In genomic region chr11:102752896-102753590, GRCm38 (mm10) we compare ENCODE assay signal across 9 mouse cellular contexts. TPM values are rescaled to one million over a fixed set of nuclear protein-coding genes. Genes with fewer than 3 reads are reported as not detected.
DNase-seq lines count a peak whose midpoint lies in the region; ATAC-seq lines count a peak whose summit lies in the region.
"Had no signal": no experiment of that assay in that cellular context is flagged by ENCODE, and none has a peak within 500 bp of the region (broad histone marks: within the 10 kb centered on the region; RNA-seq: fewer than 3 reads in every experiment).

No protein-coding gene starts in this region.

- H3K9me3 ChIP-seq in limb, embryonic 10.5 days (replicated peaks), result no peaks in the 10 kb centered on the region

- no peak for ATAC-seq in cerebellum, adult (ENCODE audit: insufficient number of reproducible peaks, low FRiP score, low TSS enrichment)

- H3K4me1 ChIP-seq in limb, embryonic 10.5 days, result peaks cover 27% of the 10 kb centered on the region

- H3K27me3 ChIP-seq in limb, embryonic 10.5 days (ENCODE audit: low read depth, poor library complexity, severe bottlenecking), result peaks cover 29% of the 10 kb centered on the region
- H3K27me3 ChIP-seq in splenic B cell, adult 2 months (ENCODE audit: control insufficient read depth, insufficient read depth, low read length, poor library complexity, severe bottlenecking), result no peaks in the 10 kb centered on the region

- WGBS in limb, embryonic 10.5 days, result 71% methylated on average over 13 of the region's 13 CpGs

- no peak overlapping the region for H3K4me3 ChIP-seq in limb, embryonic 10.5 days

- H3K27ac ChIP-seq in limb, embryonic 10.5 days, result peak overlapping the region; percentile 79

- H3K36me3 ChIP-seq in limb, embryonic 10.5 days, result no peaks in the 10 kb centered on the region
- no peaks in the 10 kb centered on the region for H3K36me3 ChIP-seq in splenic B cell, adult 2 months (ENCODE audit: control insufficient read depth, insufficient read depth, low read length, poor library complexity, severe bottlenecking)

- DNase-seq in cerebellum, adult 18-20 months, result peak; percentile 32 to 40
- DNase-seq in testis, postnatal 10 days (ENCODE audit: low spot score), result peak; percentile 42
- DNase-seq in testis, postnatal 14 days (ENCODE audit: low spot score), result no peak
- DNase-seq in limb, embryonic 10.5 days (ENCODE audit: low spot score), result peak; percentile 33
- DNase-seq in splenic B cell, adult 2 months (ENCODE audit: low read depth, low spot score), result peak; percentile 50
- DNase-seq in right cerebral cortex, postnatal 36 days (ENCODE audit: low spot score in 2 of 2), result no peak
- DNase-seq in layer of hippocampus, adult 9-11 months, result no peak
- DNase-seq: kidney, adult 11 months had no signal

RNA-seq across cellular contexts. Expression of gene Adam11, which starts 8.2 kb away (rescaled TPM):
- polyA plus RNA-seq in limb, embryonic 10.5 days (2016; fragmentation: Nextera tagmentation; extraction: Ambion mirVana), result 14.2 and 25.1 TPM in 2 replicates

RNA-seq across cellular contexts. Expression of gene Ccdc43, which starts 55.5 kb away (rescaled TPM):
- 55.4 and 57.1 TPM in 2 replicates for polyA plus RNA-seq in limb, embryonic 10.5 days (2016; fragmentation: Nextera tagmentation; extraction: Ambion mirVana)

Comparison
In these comparisons a context has a peak if more than half of its experiments do, and no peak if none do; other contexts are left out.
1. DNase-seq: peak in cerebellum, adult 18-20 months (2 of 2), testis, postnatal 10 days (single experiment), limb, embryonic 10.5 days (single experiment) and splenic B cell, adult 2 months (single experiment); none in testis, postnatal 14 days (single experiment), right cerebral cortex, postnatal 36 days (0 of 2) and layer of hippocampus, adult 9-11 months (single experiment).